Mouse (Mus musculus) heart, postnatal 0 days (tissue): ENCODE measurements around the gene Mad1l1.

Source experiments
- CTCF ChIP-seq: IDR thresholded peaks from 2 replicates; pipeline ENCODE4 v1.5.1; 2016; ENCODE audit warnings: antibody characterized with exemption, control low read depth, low read depth
- EP300 ChIP-seq: IDR thresholded peaks from 2 replicates; pipeline ENCODE4 v1.6.1; 2016; ENCODE audit warnings: antibody characterized with exemption, low read depth

DNA sequence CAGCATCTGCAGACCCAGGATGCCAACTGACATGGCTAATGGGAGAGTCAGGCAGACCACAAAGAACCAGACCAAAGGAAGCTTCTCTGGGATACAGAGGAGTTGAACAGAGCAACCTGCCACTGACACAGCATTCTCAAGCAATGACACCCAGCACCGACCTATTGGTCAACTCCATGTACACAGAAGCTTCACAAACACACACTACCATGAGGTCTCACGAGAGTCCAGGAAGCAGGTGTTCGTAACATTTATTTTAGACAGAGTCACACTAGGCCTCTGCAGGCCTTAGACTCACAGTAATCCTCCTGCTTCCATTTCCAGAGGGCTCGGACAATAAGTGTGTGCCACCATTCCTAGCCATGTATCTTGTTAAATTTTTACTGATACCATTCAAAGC is 162.3 kb downstream of the Mad1l1 start:
- TF ChIP-seq CTCF = no peak
- TF ChIP-seq EP300 = no peak
